Mouse (Mus musculus) erythroblast, embryonic 14.5 days (primary cell): ENCODE measurements around the gene Cd9. TPM values are rescaled to one million over a fixed set of nuclear protein-coding genes. Genes with fewer than 3 reads are reported as not detected.

Experiments
- H3K27me3 ChIP-seq: 2 replicates; pipeline ENCODE4 v1.6.1; 2012; ENCODE audit warnings: inconsistent platforms; ENCODE audit not compliant: control insufficient read depth
- H3K36me3 ChIP-seq: 2 replicates; pipeline ENCODE4 v1.6.1; 2012; ENCODE audit warnings: mild to moderate bottlenecking, inconsistent platforms; ENCODE audit not compliant: control insufficient read depth
- H3K4me1 ChIP-seq: 2 replicates; pipeline ENCODE4 v1.6.1; 2012; ENCODE audit warnings: inconsistent platforms; ENCODE audit not compliant: control insufficient read depth
- H3K4me3 ChIP-seq: replicated peaks from 2 replicates; pipeline ENCODE3; 2012; ENCODE audit warnings: moderate library complexity, mild to moderate bottlenecking, inconsistent platforms
- H3K9me3 ChIP-seq: 2 replicates; pipeline ENCODE4 v1.6.1; 2012; ENCODE audit warnings: low read length, inconsistent platforms, mixed read lengths; ENCODE audit not compliant: control insufficient read depth
- GATA1 ChIP-seq: IDR thresholded peaks from 2 replicates; pipeline ENCODE4 v1.6.1; 2012; ENCODE audit warnings: low read length, inconsistent platforms, mixed read lengths
- TAL1 ChIP-seq: IDR thresholded peaks from 3 replicates; pipeline ENCODE4 v1.6.1; 2012; ENCODE audit warnings: low read length, inconsistent platforms, mixed read lengths
- polyA plus RNA-seq: library from polyadenylated mRNA; stranded (reverse); fragments of >175 nt; gene quantifications from 2 replicates; pipeline ENCODE4 v1.2.3, GENCODE M21; 2012

Cd9 gene
- polyA plus RNA-seq, 1 experiment: not detected

DNA sequence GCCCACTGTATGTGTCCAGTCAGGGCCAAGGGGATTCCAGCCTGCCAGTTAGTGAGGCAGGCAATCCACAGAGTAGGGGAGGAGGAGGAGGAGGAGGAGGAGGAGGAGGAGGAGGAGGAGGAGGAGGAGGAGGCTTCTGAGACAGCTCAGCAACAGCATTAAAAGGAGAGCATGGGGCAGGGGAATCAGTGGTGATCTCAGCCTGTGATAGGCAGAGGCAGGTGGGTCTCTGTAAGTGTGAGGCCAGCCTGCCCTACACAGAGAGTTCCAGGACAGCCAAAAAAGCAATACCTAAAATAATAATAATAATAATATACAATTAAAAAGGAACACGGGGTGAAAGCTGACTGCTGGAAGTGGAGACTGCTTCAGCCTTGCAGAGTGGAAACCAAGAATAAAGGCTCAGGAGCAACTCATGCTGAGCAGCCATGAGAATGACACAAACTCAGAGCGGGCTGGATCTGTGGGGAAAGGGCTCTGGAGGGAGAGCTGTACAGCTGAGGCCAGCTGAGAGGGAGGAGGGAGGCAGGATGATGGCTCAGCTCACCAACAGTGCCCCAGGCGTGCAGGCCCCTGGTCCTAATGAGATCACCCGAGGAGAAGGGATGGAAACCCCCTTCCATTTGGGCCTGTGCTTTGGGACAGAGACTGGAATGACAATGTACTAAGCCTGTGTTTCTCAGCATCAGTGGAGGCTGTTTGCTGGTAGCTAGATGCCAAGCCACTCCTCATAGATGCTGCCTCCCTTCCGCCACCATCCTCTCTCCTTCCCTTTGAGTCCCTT, 59.7 kb downstream of the Cd9 start:
- no peak for TF ChIP-seq GATA1
- no peak for TF ChIP-seq TAL1
- Histone ChIP-seq H3K36me3 (no peaks in the 10 kb centered on the region), H3K27me3 (no peaks in the 10 kb centered on the region; the same call in 1 of the 2 replicates), H3K4me3 (no peak overlapping the region), H3K4me1 (no peaks in the 10 kb centered on the region), H3K9me3 (no peaks in the 10 kb centered on the region)

DNA sequence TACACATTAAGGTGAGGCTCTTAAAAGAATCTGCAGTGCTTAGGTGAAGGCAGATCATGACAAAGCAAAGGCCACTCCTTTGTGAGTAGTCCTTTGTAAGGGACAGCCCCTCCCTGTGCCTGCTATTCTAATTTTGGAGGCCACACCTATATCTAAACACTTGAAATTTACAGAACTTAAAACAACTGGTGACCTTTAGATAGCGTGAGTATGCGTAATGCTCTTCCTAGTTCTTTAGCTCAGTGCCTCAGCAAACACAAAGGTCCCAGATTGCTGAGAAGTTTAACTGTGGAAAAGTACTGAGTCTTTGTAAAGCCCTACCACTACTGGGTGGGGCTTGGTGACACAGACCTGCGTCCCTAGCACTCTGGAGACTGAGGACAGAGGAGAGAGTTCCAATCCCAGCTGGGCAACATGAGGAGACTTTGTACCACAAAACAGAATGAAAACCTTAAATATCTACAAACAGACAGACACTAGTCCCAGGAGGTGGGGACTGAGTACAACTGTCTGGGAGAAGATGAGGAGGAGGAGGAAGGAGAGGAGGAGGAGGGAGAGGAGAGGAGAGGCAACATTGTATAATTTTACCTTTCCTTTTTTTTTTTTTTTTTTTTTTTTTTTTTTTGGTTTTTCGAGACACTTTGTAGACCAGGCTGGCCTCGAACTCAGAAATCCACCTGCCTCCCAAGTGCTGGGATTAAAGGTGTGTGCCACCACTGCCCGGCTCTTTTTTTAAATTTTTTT, 60.7 kb downstream of the Cd9 start:
- no peaks in the 10 kb centered on the region for H3K36me3 ChIP-seq
- H3K27me3 ChIP-seq: no peaks in the 10 kb centered on the region; the same call in 1 of the 2 replicates
- no peaks in the 10 kb centered on the region for H3K4me1 ChIP-seq
- no peak overlapping the region for H3K4me3 ChIP-seq
- TF ChIP-seq GATA1: no peak
- TF ChIP-seq TAL1: no peak
- no peaks in the 10 kb centered on the region for H3K9me3 ChIP-seq

DNA sequence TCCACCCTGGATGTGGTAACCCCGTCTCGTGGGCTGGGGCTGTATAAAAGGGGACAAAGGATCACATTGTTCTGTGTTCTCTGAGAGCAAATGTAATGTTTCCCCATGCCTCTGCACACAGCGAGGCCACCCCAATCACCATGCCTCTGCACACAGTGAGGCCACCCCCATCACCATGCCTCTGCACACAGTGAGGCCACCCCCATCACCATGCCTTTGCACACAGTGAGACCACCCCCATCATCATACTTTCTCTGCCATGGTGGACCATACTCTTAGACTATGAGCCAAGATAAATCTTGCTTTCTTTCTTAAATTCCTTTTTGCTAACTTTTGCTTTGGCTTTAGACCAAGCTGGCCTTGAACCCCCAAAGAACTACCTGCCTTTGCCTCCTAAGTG, 61.3 kb downstream of the Cd9 start:
- H3K4me3 ChIP-seq: no peak overlapping the region
- no peaks in the 10 kb centered on the region for H3K4me1 ChIP-seq
- no peaks in the 10 kb centered on the region for H3K9me3 ChIP-seq
- TF ChIP-seq GATA1: no peak
- no peak for TF ChIP-seq TAL1
- no peaks in the 10 kb centered on the region; the same call in 1 of the 2 replicates for H3K27me3 ChIP-seq
- no peaks in the 10 kb centered on the region for H3K36me3 ChIP-seq

- TF ChIP-seq TAL1 (no peak), GATA1 (no peak)
- no peaks in the 10 kb centered on the region for H3K9me3 ChIP-seq
Observed at GRCm38 (mm10) chr6:125432522-125432921, 62.1 kb downstream of the Cd9 start.

DNA sequence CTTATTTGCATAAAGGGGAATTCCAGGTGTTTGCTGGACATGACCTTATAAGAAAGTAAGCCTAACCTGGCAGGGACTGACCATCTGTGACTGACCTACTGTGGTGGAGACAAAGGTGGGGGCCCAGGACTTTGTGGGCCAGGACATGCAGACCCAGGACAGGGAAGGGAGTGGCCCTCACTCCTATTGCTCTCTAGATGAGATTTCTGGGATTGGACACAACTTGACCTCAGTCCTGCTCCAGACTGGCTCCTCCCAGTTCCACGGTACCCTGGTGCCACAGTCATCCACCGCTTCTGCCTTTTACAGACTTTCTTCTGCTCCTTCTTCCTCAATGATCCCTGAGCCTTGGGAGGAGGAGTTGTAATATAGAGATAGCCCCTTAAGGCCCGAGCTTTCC, 63.6 kb downstream of the Cd9 start:
- peaks cover 7% of the 10 kb centered on the region for H3K4me1 ChIP-seq
- no peak overlapping the region for H3K4me3 ChIP-seq
- H3K27me3 ChIP-seq: no peaks in the 10 kb centered on the region; the same call in 1 of the 2 replicates
- no peaks in the 10 kb centered on the region for H3K36me3 ChIP-seq
- TF ChIP-seq TAL1 (no peak), GATA1 (no peak)
- no peaks in the 10 kb centered on the region for H3K9me3 ChIP-seq

More at GRCm38 (mm10) chr6:125432522-125432921, 62.1 kb downstream of the Cd9 start:
- H3K4me3 ChIP-seq: no peak overlapping the region
- no peaks in the 10 kb centered on the region for H3K36me3 ChIP-seq
- H3K4me1 ChIP-seq: no peaks in the 10 kb centered on the region
- H3K27me3 ChIP-seq: no peaks in the 10 kb centered on the region; the same call in 1 of the 2 replicates

GRCm38 (mm10) chr6:125430358-125430958, 64.1 kb downstream of the Cd9 start:
- no peak overlapping the region for H3K4me3 ChIP-seq
- H3K36me3 ChIP-seq: no peaks in the 10 kb centered on the region
- no peak for TF ChIP-seq TAL1
- TF ChIP-seq GATA1: no peak
- peaks cover 7% of the 10 kb centered on the region for H3K4me1 ChIP-seq
- no peaks in the 10 kb centered on the region; the same call in 1 of the 2 replicates for H3K27me3 ChIP-seq
- no peaks in the 10 kb centered on the region for H3K9me3 ChIP-seq

- TF ChIP-seq GATA1 (no peak), TAL1 (no peak)
- no peaks in the 10 kb centered on the region for H3K9me3 ChIP-seq
Observed at GRCm38 (mm10) chr6:125429741-125430140, 64.8 kb downstream of the Cd9 start.

DNA sequence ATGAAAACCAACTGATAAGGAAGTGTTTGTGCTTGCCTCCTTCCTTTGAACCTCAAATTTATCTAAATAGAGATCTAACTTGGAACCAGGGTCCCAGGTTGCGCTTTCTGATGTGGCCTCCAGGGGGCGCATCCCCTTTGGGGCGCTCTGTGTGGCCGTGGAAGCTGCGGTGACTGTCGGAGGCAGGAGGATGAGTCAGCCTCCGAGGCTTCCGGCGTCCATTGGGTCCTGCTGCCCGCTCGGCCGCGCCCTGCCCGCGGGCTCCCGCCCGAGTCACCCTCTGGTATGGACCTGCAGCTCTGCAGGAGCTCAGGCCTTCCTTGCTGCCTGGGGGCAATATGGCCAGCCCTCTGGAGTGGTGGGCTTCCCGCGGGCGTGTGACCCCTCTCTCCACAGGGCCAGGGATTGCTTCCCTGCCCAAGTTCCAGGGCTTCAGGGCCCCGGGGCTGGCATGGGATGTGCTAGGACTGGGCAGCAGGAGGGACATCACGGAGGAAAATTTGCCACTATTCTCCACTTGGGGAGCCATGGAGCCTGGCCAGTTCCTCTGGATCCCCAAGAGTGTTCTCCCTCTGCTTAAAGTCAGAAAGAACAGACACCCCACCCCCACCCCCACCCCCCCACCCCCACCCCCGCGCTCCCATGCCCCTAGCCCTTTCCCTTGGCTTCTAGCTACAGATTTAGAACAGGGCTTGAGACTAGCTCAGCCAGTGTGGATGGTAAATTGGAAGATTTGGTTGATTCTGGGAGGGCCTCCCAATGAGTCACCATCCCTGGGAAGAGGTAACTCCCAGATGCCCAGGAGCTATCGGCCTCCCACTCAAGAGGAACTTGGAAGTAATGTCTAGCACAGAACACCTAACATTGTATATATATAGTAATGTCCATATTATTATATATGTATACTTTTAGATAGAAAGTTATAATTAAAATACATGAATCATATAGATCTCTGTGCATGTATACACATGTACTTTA, 67.9 kb downstream of the Cd9 start:
- TF ChIP-seq TAL1 (no peak), GATA1 (0 out of 2 replicates have a peak, but pooled peaks have one; percentile 33)
- H3K9me3 ChIP-seq: no peaks in the 10 kb centered on the region

More at GRCm38 (mm10) chr6:125429741-125430140, 64.8 kb downstream of the Cd9 start:
- Histone ChIP-seq H3K27me3 (no peaks in the 10 kb centered on the region), H3K4me1 (peaks cover 7% of the 10 kb centered on the region), H3K36me3 (no peaks in the 10 kb centered on the region), H3K4me3 (no peak overlapping the region)

More for the DNA sequence above, 67.9 kb downstream of the Cd9 start:
- Histone ChIP-seq H3K4me1 (peaks cover 16% of the 10 kb centered on the region), H3K4me3 (peak overlapping the region; percentile 41), H3K27me3 (no peaks in the 10 kb centered on the region), H3K36me3 (no peaks in the 10 kb centered on the region)
